Mouse (Mus musculus): ENCODE data around the gene Stk11. TPM values are rescaled to one million over a fixed set of nuclear protein-coding genes. Genes with fewer than 3 reads are reported as not detected.

Gene Stk11
- polyA plus RNA-seq, 1 experiment from 2014 or later, result 20.5 TPM

GRCm38 (mm10) chr10:80171760-80172526 is 56.3 kb downstream of the Stk11 start:
- H3K27ac ChIP-seq, result peak overlapping the region; percentile 86
- no peaks in the 10 kb centered on the region for H3K9me3 ChIP-seq
- peak overlapping the region; percentile 74 for H3K4me2 ChIP-seq
- H3K36me3 ChIP-seq (replicated peaks), result peaks cover 22% of the 10 kb centered on the region
- no peaks in the 10 kb centered on the region for H3K27me3 ChIP-seq (replicated peaks)
- peak overlapping the region; percentile 46; the same call in 1 of the 2 replicates for H3K9ac ChIP-seq
- peak overlapping the region; percentile 50 for H3K4me3 ChIP-seq
- 76% methylated on average over 45 of the region's 45 CpGs for WGBS
- peaks cover 55% of the 10 kb centered on the region for H3K4me1 ChIP-seq
- no peak for ATAC-seq (replicated peaks)

- Histone ChIP-seq H3K36me3 (replicated peaks) (peaks cover 22% of the 10 kb centered on the region), H3K4me3 (peak within 1 kb of the TSS; percentile 50), H3K9ac (peak within 1 kb of the TSS; percentile 46), H3K9me3 (no peaks in the 10 kb centered on the region), H3K27ac (peak within 1 kb of the TSS; percentile 86), H3K4me1 (peaks cover 52% of the 10 kb centered on the region), H3K4me2 (peak within 1 kb of the TSS; percentile 74), H3K27me3 (replicated peaks) (no peaks in the 10 kb centered on the region)
- 11% methylated on average over 35 of the region's 35 CpGs for WGBS
- ATAC-seq (replicated peaks), result peak; percentile 72
Observed at GRCm38 (mm10) chr10:80172527-80173292, 57.1 kb downstream of the Stk11 start, which contains the start of gene 1600002K03Rik. Gene 1600002K03Rik, plus strand, starts transcription at chr10:80172944.

- Histone ChIP-seq H3K27ac (peak overlapping the region; percentile 86), H3K4me3 (peak overlapping the region; percentile 50), H3K4me1 (peaks cover 52% of the 10 kb centered on the region), H3K27me3 (replicated peaks) (no peaks in the 10 kb centered on the region), H3K9ac (peak overlapping the region; percentile 43), H3K9me3 (no peaks in the 10 kb centered on the region), H3K36me3 (replicated peaks) (peaks cover 22% of the 10 kb centered on the region), H3K4me2 (peak overlapping the region; percentile 74)
- no peak for ATAC-seq (replicated peaks)
- WGBS, result 13% methylated on average over 11 of the region's 11 CpGs
Observed at GRCm38 (mm10) chr10:80173358-80173757, 57.8 kb downstream of the Stk11 start.

- H3K4me2 ChIP-seq, result no peak overlapping the region
- no peak for ATAC-seq (replicated peaks)
- 89% methylated on average over 10 of the region's 10 CpGs for WGBS
- no peak overlapping the region for H3K4me3 ChIP-seq
- no peak overlapping the region for H3K9ac ChIP-seq
- H3K9me3 ChIP-seq, result no peaks in the 10 kb centered on the region
- H3K36me3 ChIP-seq (replicated peaks), result peaks cover 22% of the 10 kb centered on the region
- H3K27ac ChIP-seq, result no peak overlapping the region
- peaks cover 44% of the 10 kb centered on the region for H3K4me1 ChIP-seq
- H3K27me3 ChIP-seq (replicated peaks), result no peaks in the 10 kb centered on the region
Observed at GRCm38 (mm10) chr10:80173955-80174640, 58.5 kb downstream of the Stk11 start.

- H3K36me3 ChIP-seq (replicated peaks), result peaks cover 21% of the 10 kb centered on the region
- H3K9me3 ChIP-seq, result no peaks in the 10 kb centered on the region
- no peak overlapping the region for H3K9ac ChIP-seq
- 37% methylated on average over 2 of the region's 2 CpGs for WGBS
- H3K4me2 ChIP-seq, result no peak overlapping the region
- no peak for ATAC-seq (replicated peaks)
- H3K4me3 ChIP-seq, result no peak overlapping the region
- no peaks in the 10 kb centered on the region for H3K27me3 ChIP-seq (replicated peaks)
- H3K4me1 ChIP-seq, result peaks cover 38% of the 10 kb centered on the region
- peak overlapping the region; percentile 32; the same call in 1 of the 2 replicates for H3K27ac ChIP-seq
Observed at GRCm38 (mm10) chr10:80174705-80175104, 59.1 kb downstream of the Stk11 start.

- Histone ChIP-seq H3K27ac (0 out of 2 replicates have a peak overlapping the region, but pooled peaks have one; percentile 4), H3K4me2 (no peak overlapping the region), H3K27me3 (replicated peaks) (no peaks in the 10 kb centered on the region), H3K9me3 (no peaks in the 10 kb centered on the region), H3K4me1 (peaks cover 37% of the 10 kb centered on the region), H3K9ac (no peak overlapping the region), H3K36me3 (replicated peaks) (peaks cover 11% of the 10 kb centered on the region; the same call in 1 of the 2 replicates), H3K4me3 (no peak overlapping the region)
- 15% methylated on average over 4 of the region's 4 CpGs for WGBS
- ATAC-seq (replicated peaks), result no peak
Observed at GRCm38 (mm10) chr10:80175536-80176269, 60.1 kb downstream of the Stk11 start.

- Histone ChIP-seq H3K9me3 (no peaks in the 10 kb centered on the region), H3K27me3 (replicated peaks) (no peaks in the 10 kb centered on the region), H3K9ac (peak overlapping the region; percentile 3; the same call in 1 of the 2 replicates), H3K36me3 (replicated peaks) (peaks cover 6% of the 10 kb centered on the region; the same call in 1 of the 2 replicates), H3K4me3 (no peak overlapping the region), H3K4me1 (peaks cover 40% of the 10 kb centered on the region), H3K27ac (no peak overlapping the region), H3K4me2 (no peak overlapping the region)
- 67% methylated on average over 5 of the region's 5 CpGs for WGBS
- ATAC-seq (replicated peaks), result no peak
Observed at GRCm38 (mm10) chr10:80176270-80176834, 60.7 kb downstream of the Stk11 start.

- H3K4me3 ChIP-seq, result no peak overlapping the region
- H3K9me3 ChIP-seq, result no peaks in the 10 kb centered on the region
- no peak overlapping the region for H3K4me2 ChIP-seq
- ATAC-seq (replicated peaks), result no peak
- H3K4me1 ChIP-seq, result peaks cover 39% of the 10 kb centered on the region
- H3K27ac ChIP-seq, result no peak overlapping the region
- no peaks in the 10 kb centered on the region for H3K27me3 ChIP-seq (replicated peaks)
- no peak overlapping the region for H3K9ac ChIP-seq
- 41% methylated on average over 7 of the region's 7 CpGs for WGBS
- no peaks in the 10 kb centered on the region for H3K36me3 ChIP-seq (replicated peaks)
Observed at GRCm38 (mm10) chr10:80177441-80178279, 62.1 kb downstream of the Stk11 start.

- ATAC-seq (replicated peaks), result peak; percentile 66
- H3K36me3 ChIP-seq (replicated peaks), result no peaks in the 10 kb centered on the region
- H3K9ac ChIP-seq, result peak within 1 kb of the TSS; percentile 88
- H3K9me3 ChIP-seq, result no peaks in the 10 kb centered on the region
- 1% methylated on average over 101 of the region's 106 CpGs for WGBS
- peak within 1 kb of the TSS; percentile 72 for H3K4me2 ChIP-seq
- peaks cover 40% of the 10 kb centered on the region for H3K4me1 ChIP-seq
- peak within 1 kb of the TSS; percentile 87 for H3K4me3 ChIP-seq
- no peaks in the 10 kb centered on the region for H3K27me3 ChIP-seq (replicated peaks)
- peak within 1 kb of the TSS; percentile 83 for H3K27ac ChIP-seq
Observed at GRCm38 (mm10) chr10:80179068-80180051, 63.8 kb downstream of the Stk11 start, which contains the start of gene Efna2. Gene Efna2, plus strand, starts transcription at chr10:80179482.

Data from midbrain, embryonic 15.5 days (tissue).